Mouse (Mus musculus) heart, embryonic 14.5 days (tissue): ENCODE results near the gene Accs. TPM values are rescaled to one million over a fixed set of nuclear protein-coding genes. Genes with fewer than 3 reads are reported as not detected.
A peak's percentile ranks its signal among the peaks of the same experiment; 100 is the strongest.

Source experiments
- ATAC-seq: fragments of 200-750 bp; cut with Nextera tagmentation; 2 replicates; pipeline ENCODE4 v1.8.0; 2017; ENCODE audit warnings: low read depth, moderate TSS enrichment; ENCODE audit not compliant: insufficient number of reproducible peaks, insufficient read depth, low FRiP score
- H3K27ac ChIP-seq, 2 experiments: fragments of 200-500 bp in 1 of 2; fragments of 300-500 bp in 1 of 2; sonication (generic) in 1 of 2; replicated peaks in 1 of 2; 2 replicates each; pipeline ENCODE4 v1.5.1; 2012 to 2014; ENCODE audit warnings: low read depth in 2 of 2, low read length in 2 of 2, control low read depth in 1 of 2, mild to moderate bottlenecking in 1 of 2, mixed read lengths in 1 of 2; ENCODE audit not compliant: control insufficient read depth in 1 of 2, insufficient read depth in 1 of 2
- H3K27me3 ChIP-seq: fragments of 300-500 bp; sonication (generic); 2 replicates; pipeline ENCODE4 v1.6.1; 2014; ENCODE audit warnings: mild to moderate bottlenecking, low read length, control low read depth; ENCODE audit not compliant: control insufficient read depth, insufficient read depth
- H3K36me3 ChIP-seq: fragments of 300-500 bp; sonication (generic); 2 replicates; pipeline ENCODE4 v1.6.1; 2014; ENCODE audit warnings: mild to moderate bottlenecking, control low read depth, low read length, mixed read lengths; ENCODE audit not compliant: control insufficient read depth, insufficient read depth
- H3K4me1 ChIP-seq, 2 experiments: fragments of 200-500 bp in 1 of 2; fragments of 300-500 bp in 1 of 2; sonication (generic) in 1 of 2; 2 replicates each; pipeline ENCODE4 v1.6.1; 2012 to 2014; ENCODE audit warnings: low read length in 2 of 2, control low read depth in 1 of 2, mixed read lengths in 1 of 2; ENCODE audit not compliant: control insufficient read depth in 2 of 2, insufficient read depth in 2 of 2
- H3K4me2 ChIP-seq: fragments of 300-500 bp; sonication (generic); 2 replicates; pipeline ENCODE4 v1.6.1; 2014; ENCODE audit warnings: mild to moderate bottlenecking, low read length
- H3K4me3 ChIP-seq, 2 experiments: fragments of 200-500 bp in 1 of 2; fragments of 300-500 bp in 1 of 2; sonication (generic) in 1 of 2; 2 replicates each; pipeline ENCODE4 v1.5.1; 2012 to 2014; ENCODE audit warnings: low read length in 2 of 2, mild to moderate bottlenecking in 2 of 2, control low read depth in 1 of 2, low read depth in 1 of 2, moderate library complexity in 1 of 2; ENCODE audit not compliant: control insufficient read depth in 1 of 2, insufficient read depth in 1 of 2
- H3K9ac ChIP-seq: fragments of 300-500 bp; sonication (generic); 2 replicates; pipeline ENCODE4 v1.6.1; 2014; ENCODE audit warnings: mild to moderate bottlenecking, low read length
- H3K9me3 ChIP-seq: fragments of 300-500 bp; sonication (generic); 2 replicates; pipeline ENCODE4 v1.6.1; 2016; ENCODE audit warnings: low read length, control low read depth; ENCODE audit not compliant: control insufficient read depth
- WGBS: fragments of 180-500 bp; shearing (Covaris S2); extraction: QIAGEN DNeasy Blood & Tissue Kit; methylation state at CpG from one replicate; pipeline ENCODE4 v1.1.7; 2014; 5-methylcytosine and 5-hydroxymethylcytosine counted together
- polyA plus RNA-seq: library from polyadenylated mRNA; unstranded; fragments of >200 nt; fragmentation: Nextera tagmentation; extraction: Ambion mirVana; gene quantifications from 2 replicates; pipeline ENCODE4 v1.2.1, GENCODE M21; 2014

Gene Accs
- polyA plus RNA-seq, 1 experiment from 2014 or later: 8.5 TPM

GRCm38 (mm10) chr2:93835596-93835995 is 14.1 kb downstream of the Accs start:
- Histone ChIP-seq H3K9ac (no peak overlapping the region), H3K27me3 (no peaks in the 10 kb centered on the region), H3K4me3 (no peak overlapping the region), H3K27ac (no peak overlapping the region), H3K36me3 (peaks cover 38% of the 10 kb centered on the region), H3K9me3 (no peaks in the 10 kb centered on the region), H3K4me1 (peaks cover 2 to 8% of the 10 kb centered on the region in 2 experiments; a peak in 3 of 4 replicates), H3K4me2 (no peak overlapping the region)
- WGBS: 69% methylated on average over 11 of the region's 11 CpGs
- no peak for ATAC-seq

- H3K4me3 ChIP-seq: no peak overlapping the region
- H3K27me3 ChIP-seq: no peaks in the 10 kb centered on the region
- no peaks in the 10 kb centered on the region for H3K9me3 ChIP-seq
- no peak overlapping the region for H3K27ac ChIP-seq
- no peak overlapping the region for H3K4me2 ChIP-seq
- ATAC-seq: no peak
- peaks cover 4% of the 10 kb centered on the region; the same call in 1 of the 2 replicates for H3K36me3 ChIP-seq
- H3K4me1 ChIP-seq: peaks cover 0 to 7% of the 10 kb centered on the region in 2 experiments; a peak in 2 of 4 replicates
- WGBS: 17% methylated on average over 8 of the region's 8 CpGs
- no peak overlapping the region for H3K9ac ChIP-seq
These were observed 26.2 kb downstream of the Accs start for GRCm38 (mm10) chr2:93823519-93823918.

GRCm38 (mm10) chr2:93822045-93822749 is 27.5 kb downstream of the Accs start, which contains the start of gene Ext2:
Gene Ext2, minus strand, starts transcription at chr2:93822568.
- WGBS: 1% methylated on average over 65 of the region's 66 CpGs
- peak within 1 kb of the TSS; percentile 95 for H3K9ac ChIP-seq
- H3K27me3 ChIP-seq: no peaks in the 10 kb centered on the region
- peaks cover 4% of the 10 kb centered on the region; the same call in 1 of the 2 replicates for H3K36me3 ChIP-seq
- H3K4me3 ChIP-seq: peak within 1 kb of the TSS; percentile 84 to 95
- H3K9me3 ChIP-seq: no peaks in the 10 kb centered on the region
- peak; percentile 82 for ATAC-seq
- peak within 1 kb of the TSS; percentile 87 for H3K4me2 ChIP-seq
- peaks cover 0 to 7% of the 10 kb centered on the region in 2 experiments; a peak in 2 of 4 replicates for H3K4me1 ChIP-seq
- H3K27ac ChIP-seq: no peak within 1 kb of the TSS

GRCm38 (mm10) chr2:93817791-93818190 is 32.0 kb downstream of the Accs start:
- Histone ChIP-seq H3K4me1 (peaks cover 0 to 7% of the 10 kb centered on the region in 2 experiments; a peak in 2 of 4 replicates), H3K4me3 (no peak overlapping the region), H3K9me3 (no peaks in the 10 kb centered on the region), H3K27ac (no peak overlapping the region), H3K9ac (no peak overlapping the region), H3K27me3 (no peaks in the 10 kb centered on the region), H3K36me3 (peaks cover 13% of the 10 kb centered on the region), H3K4me2 (no peak overlapping the region)
- 88% methylated on average over 5 of the region's 5 CpGs for WGBS
- no peak for ATAC-seq

GRCm38 (mm10) chr2:93813343-93813742 is 36.4 kb downstream of the Accs start:
- ATAC-seq: no peak

GRCm38 (mm10) chr2:93811812-93812211 is 37.9 kb downstream of the Accs start:
- Histone ChIP-seq H3K36me3 (peaks cover 56% of the 10 kb centered on the region), H3K4me2 (no peak overlapping the region), H3K4me3 (no peak overlapping the region), H3K4me1 (no peaks in the 10 kb centered on the region), H3K27me3 (no peaks in the 10 kb centered on the region), H3K9ac (no peak overlapping the region), H3K9me3 (no peaks in the 10 kb centered on the region), H3K27ac (no peak overlapping the region)
- no peak for ATAC-seq
- 44% methylated on average over 4 of the region's 4 CpGs for WGBS

More at GRCm38 (mm10) chr2:93813343-93813742, 36.4 kb downstream of the Accs start:
- Histone ChIP-seq H3K9me3 (no peaks in the 10 kb centered on the region), H3K4me3 (no peak overlapping the region), H3K4me1 (no peaks in the 10 kb centered on the region), H3K27me3 (no peaks in the 10 kb centered on the region), H3K27ac (no peak overlapping the region), H3K36me3 (peaks cover 46% of the 10 kb centered on the region), H3K4me2 (no peak overlapping the region), H3K9ac (no peak overlapping the region)
- 86% methylated on average over 22 of the region's 22 CpGs for WGBS

- H3K4me1 ChIP-seq: no peaks in the 10 kb centered on the region
- ATAC-seq: no peak
- no peak overlapping the region for H3K9ac ChIP-seq
- WGBS: 5% methylated on average over 2 of the region's 2 CpGs
- H3K27me3 ChIP-seq: no peaks in the 10 kb centered on the region
- peaks cover 71% of the 10 kb centered on the region for H3K36me3 ChIP-seq
- H3K4me3 ChIP-seq: no peak overlapping the region
- no peak overlapping the region for H3K4me2 ChIP-seq
- H3K9me3 ChIP-seq: no peaks in the 10 kb centered on the region
- H3K27ac ChIP-seq: no peak overlapping the region
These were observed 39.8 kb downstream of the Accs start for GRCm38 (mm10) chr2:93809931-93810330.
